Mouse (Mus musculus) heart, embryonic 11.5 days (tissue): ENCODE results near the gene Selenow. TPM values are rescaled to one million over a fixed set of nuclear protein-coding genes. Genes with fewer than 3 reads are reported as not detected.
A peak's percentile ranks its signal among the peaks of the same experiment; 100 is the strongest.

ENCODE experiments used
- ATAC-seq: fragments of 200-750 bp; cut with Nextera tagmentation; replicated peaks from 2 replicates; pipeline ENCODE4 v1.8.0; 2017; ENCODE audit warnings: moderate library complexity; ENCODE audit not compliant: insufficient number of reproducible peaks, low FRiP score, low TSS enrichment
- H3K27ac ChIP-seq: fragments of 300-500 bp; sonication (generic); 2 replicates; pipeline ENCODE4 v1.5.1; 2014; ENCODE audit warnings: mild to moderate bottlenecking, low read depth, low read length
- H3K27me3 ChIP-seq: fragments of 300-500 bp; sonication (generic); 2 replicates; pipeline ENCODE4 v1.6.1; 2014; ENCODE audit warnings: mild to moderate bottlenecking, low read length, mixed read lengths; ENCODE audit not compliant: control insufficient read depth, insufficient read depth
- H3K36me3 ChIP-seq: fragments of 300-500 bp; sonication (generic); 2 replicates; pipeline ENCODE4 v1.6.1; 2014; ENCODE audit warnings: mild to moderate bottlenecking, low read length, moderate library complexity, mixed read lengths; ENCODE audit not compliant: control insufficient read depth, insufficient read depth
- H3K4me1 ChIP-seq: fragments of 300-500 bp; sonication (generic); 2 replicates; pipeline ENCODE4 v1.6.1; 2014; ENCODE audit warnings: low read length; ENCODE audit not compliant: control insufficient read depth, insufficient read depth
- H3K4me2 ChIP-seq: fragments of 300-500 bp; sonication (generic); 2 replicates; pipeline ENCODE4 v1.6.1; 2014; ENCODE audit warnings: mild to moderate bottlenecking, moderate library complexity
- H3K4me3 ChIP-seq: fragments of 300-500 bp; sonication (generic); 2 replicates; pipeline ENCODE4 v1.5.1; 2014; ENCODE audit warnings: low read depth, low read length
- H3K9ac ChIP-seq: fragments of 300-500 bp; sonication (generic); 2 replicates; pipeline ENCODE4 v1.6.1; 2014; ENCODE audit warnings: mild to moderate bottlenecking, low read depth, low read length, moderate library complexity
- H3K9me3 ChIP-seq: fragments of 300-500 bp; sonication (generic); replicated peaks from 2 replicates; pipeline ENCODE4 v1.6.1; 2016; ENCODE audit warnings: low read length; ENCODE audit not compliant: control insufficient read depth
- WGBS: fragments of 180-500 bp; shearing (Covaris S2); extraction: QIAGEN DNeasy Blood & Tissue Kit; methylation state at CpG from one replicate; pipeline ENCODE4 v1.1.7; 2014; ENCODE audit not compliant: insufficient replicate concordance; 5-methylcytosine and 5-hydroxymethylcytosine counted together
- polyA plus RNA-seq: library from polyadenylated mRNA; unstranded; fragments of >200 nt; fragmentation: Nextera tagmentation; extraction: Ambion mirVana; gene quantifications from 2 replicates; pipeline ENCODE4 v1.2.1, GENCODE M21; 2014

Selenow gene
- polyA plus RNA-seq, 1 experiment from 2014 or later, result 726 TPM

GRCm38 (mm10) chr7:15961239-15961638, 39.0 kb upstream of the Selenow start:
- H3K9me3 ChIP-seq, result no peaks in the 10 kb centered on the region
- H3K4me1 ChIP-seq, result peaks cover 20% of the 10 kb centered on the region
- ATAC-seq, result no peak
- H3K9ac ChIP-seq, result no peak overlapping the region
- H3K36me3 ChIP-seq, result peaks cover 4% of the 10 kb centered on the region; the same call in 1 of the 2 replicates
- H3K4me3 ChIP-seq, result no peak overlapping the region
- H3K27ac ChIP-seq, result no peak overlapping the region
- H3K4me2 ChIP-seq, result no peak overlapping the region
- WGBS, result 53% methylated on average over 4 of the region's 4 CpGs
- no peaks in the 10 kb centered on the region; the same call in 1 of the 2 replicates for H3K27me3 ChIP-seq

- ATAC-seq, result no peak
- Histone ChIP-seq H3K4me2 (no peak overlapping the region), H3K27me3 (no peaks in the 10 kb centered on the region; the same call in 1 of the 2 replicates), H3K4me1 (peaks cover 20% of the 10 kb centered on the region), H3K9me3 (no peaks in the 10 kb centered on the region), H3K36me3 (peaks cover 4% of the 10 kb centered on the region; the same call in 1 of the 2 replicates), H3K27ac (no peak overlapping the region), H3K9ac (no peak overlapping the region), H3K4me3 (no peak overlapping the region)
- WGBS, result 46% methylated on average over 4 of the region's 4 CpGs
Observed at GRCm38 (mm10) chr7:15960691-15961090, 38.5 kb upstream of the Selenow start.

- Histone ChIP-seq H3K4me1 (peaks cover 17% of the 10 kb centered on the region), H3K9ac (peak overlapping the region; percentile 53; the same call in 1 of the 2 replicates), H3K9me3 (0 out of 2 replicates have a peak, but pooled peaks cover 5% of the 10 kb centered on the region), H3K4me3 (no peak overlapping the region), H3K27ac (peak overlapping the region; percentile 74; the same call in 1 of the 2 replicates), H3K36me3 (peaks cover 4% of the 10 kb centered on the region), H3K27me3 (no peaks in the 10 kb centered on the region; the same call in 1 of the 2 replicates), H3K4me2 (no peak overlapping the region)
- ATAC-seq, result no peak
- 63% methylated on average over 5 of the region's 5 CpGs for WGBS
Observed at GRCm38 (mm10) chr7:15956143-15956542, 33.9 kb upstream of the Selenow start.

GRCm38 (mm10) chr7:15955509-15955908, 33.3 kb upstream of the Selenow start:
- no peaks in the 10 kb centered on the region; the same call in 1 of the 2 replicates for H3K27me3 ChIP-seq
- ATAC-seq, result no peak
- H3K4me1 ChIP-seq, result peaks cover 12% of the 10 kb centered on the region
- H3K9ac ChIP-seq, result peak overlapping the region; percentile 53; the same call in 1 of the 2 replicates
- peaks cover 4% of the 10 kb centered on the region for H3K36me3 ChIP-seq
- H3K9me3 ChIP-seq, result 0 out of 2 replicates have a peak, but pooled peaks cover 5% of the 10 kb centered on the region
- H3K4me2 ChIP-seq, result peak overlapping the region; percentile 68
- H3K4me3 ChIP-seq, result peak overlapping the region; percentile 27
- WGBS, result 16% methylated on average over 7 of the region's 7 CpGs
- peak overlapping the region; percentile 74 for H3K27ac ChIP-seq

GRCm38 (mm10) chr7:15954978-15955443, 32.8 kb upstream of the Selenow start:
- peak; percentile 63 for ATAC-seq
- H3K4me1 ChIP-seq, result peaks cover 12% of the 10 kb centered on the region
- H3K27ac ChIP-seq, result peak overlapping the region; percentile 74
- 0 out of 2 replicates have a peak, but pooled peaks cover 5% of the 10 kb centered on the region for H3K9me3 ChIP-seq
- peak overlapping the region; percentile 27 for H3K4me3 ChIP-seq
- H3K4me2 ChIP-seq, result peak overlapping the region; percentile 68
- H3K36me3 ChIP-seq, result peaks cover 4% of the 10 kb centered on the region
- 3% methylated on average over 20 of the region's 21 CpGs for WGBS
- peak overlapping the region; percentile 53; the same call in 1 of the 2 replicates for H3K9ac ChIP-seq
- H3K27me3 ChIP-seq, result no peaks in the 10 kb centered on the region; the same call in 1 of the 2 replicates

- H3K9me3 ChIP-seq, result 0 out of 2 replicates have a peak, but pooled peaks cover 5% of the 10 kb centered on the region
- H3K36me3 ChIP-seq, result peaks cover 4% of the 10 kb centered on the region
- 0 out of 2 replicates have a peak overlapping the region, but pooled peaks have one; percentile 18 for H3K27ac ChIP-seq
- no peaks in the 10 kb centered on the region; the same call in 1 of the 2 replicates for H3K27me3 ChIP-seq
- H3K4me2 ChIP-seq, result no peak overlapping the region
- peaks cover 12% of the 10 kb centered on the region for H3K4me1 ChIP-seq
- no peak for ATAC-seq
- WGBS, result 75% methylated on average over 7 of the region's 7 CpGs
- H3K4me3 ChIP-seq, result no peak overlapping the region
- H3K9ac ChIP-seq, result no peak overlapping the region
Observed at GRCm38 (mm10) chr7:15954436-15954835, 32.2 kb upstream of the Selenow start.

GRCm38 (mm10) chr7:15953307-15954074, 31.3 kb upstream of the Selenow start:
- no peak overlapping the region for H3K4me2 ChIP-seq
- WGBS, result 82% methylated on average over 13 of the region's 13 CpGs
- ATAC-seq, result no peak
- no peaks in the 10 kb centered on the region; the same call in 1 of the 2 replicates for H3K27me3 ChIP-seq
- no peak overlapping the region for H3K9ac ChIP-seq
- no peak overlapping the region for H3K27ac ChIP-seq
- no peak overlapping the region for H3K4me3 ChIP-seq
- H3K9me3 ChIP-seq, result 0 out of 2 replicates have a peak, but pooled peaks cover 5% of the 10 kb centered on the region
- H3K4me1 ChIP-seq, result peaks cover 16% of the 10 kb centered on the region
- peaks cover 4% of the 10 kb centered on the region for H3K36me3 ChIP-seq

GRCm38 (mm10) chr7:15952416-15952815, 30.2 kb upstream of the Selenow start:
- Histone ChIP-seq H3K36me3 (peaks cover 4% of the 10 kb centered on the region), H3K4me1 (peaks cover 19% of the 10 kb centered on the region), H3K9me3 (0 out of 2 replicates have a peak, but pooled peaks cover 5% of the 10 kb centered on the region), H3K27me3 (no peaks in the 10 kb centered on the region; the same call in 1 of the 2 replicates), H3K27ac (no peak overlapping the region), H3K4me2 (no peak overlapping the region), H3K4me3 (no peak overlapping the region), H3K9ac (no peak overlapping the region)
- peak; percentile 58 for ATAC-seq
- 38% methylated on average over 3 of the region's 3 CpGs for WGBS
